Mouse (Mus musculus) urinary bladder, postnatal 36 days (tissue): Measurements from ENCODE around the gene Ngfr.

ENCODE experiments used
- DNase-seq, 2 experiments: peaks; one replicate each; pipeline ENCODE4 v3.0.0; 2022; ENCODE audit warnings: low spot score in 2 of 2, mixed read lengths in 1 of 2

Ngfr gene

GRCm38 (mm10) chr11:95567936-95568715 is 19.4 kb downstream of the Ngfr start:
- no peak for DNase-seq

- DNase-seq: no peak
Measured at GRCm38 (mm10) chr11:95567366-95567765, 20.2 kb downstream of the Ngfr start.

- no peak for DNase-seq
Measured at GRCm38 (mm10) chr11:95565327-95565726, 22.2 kb downstream of the Ngfr start.

- DNase-seq: no peak
Measured at GRCm38 (mm10) chr11:95563849-95564248, 23.7 kb downstream of the Ngfr start.

- DNase-seq: peak; percentile 52 to 68
Measured at GRCm38 (mm10) chr11:95560773-95561172, 26.8 kb downstream of the Ngfr start.

GRCm38 (mm10) chr11:95559761-95560160 is 27.8 kb downstream of the Ngfr start:
- DNase-seq: no peak

GRCm38 (mm10) chr11:95557719-95558118 is 29.8 kb downstream of the Ngfr start:
- no peak for DNase-seq

GRCm38 (mm10) chr11:95557032-95557431 is 30.5 kb downstream of the Ngfr start:
- DNase-seq: no peak

- no peak for DNase-seq
Measured at GRCm38 (mm10) chr11:95555279-95555678, 32.3 kb downstream of the Ngfr start.

GRCm38 (mm10) chr11:95550301-95551021 is 37.1 kb downstream of the Ngfr start:
- peak; percentile 52 to 53 for DNase-seq

GRCm38 (mm10) chr11:95546021-95546782 is 41.3 kb downstream of the Ngfr start:
- no peak for DNase-seq

- no peak for DNase-seq
Measured at GRCm38 (mm10) chr11:95544546-95545327, 42.8 kb downstream of the Ngfr start.

GRCm38 (mm10) chr11:95540637-95541385 is 46.7 kb downstream of the Ngfr start:
- no peak for DNase-seq

- no peak for DNase-seq
Measured at GRCm38 (mm10) chr11:95538378-95539104, 49.0 kb downstream of the Ngfr start.

GRCm38 (mm10) chr11:95533484-95534160 is 53.9 kb downstream of the Ngfr start:
- DNase-seq: peak; percentile 83 to 90

GRCm38 (mm10) chr11:95532353-95533072 is 55.0 kb downstream of the Ngfr start:
- DNase-seq: no peak

- DNase-seq: no peak
Measured at GRCm38 (mm10) chr11:95528231-95528630, 59.3 kb downstream of the Ngfr start.

GRCm38 (mm10) chr11:95527307-95527706 is 60.2 kb downstream of the Ngfr start:
- DNase-seq: no peak

GRCm38 (mm10) chr11:95521563-95521962 is 66.0 kb downstream of the Ngfr start:
- peak; percentile 72 to 80 for DNase-seq
